Mouse (Mus musculus) MEL (cell line): ENCODE measurements at regions not wholly inside any gene's neighbourhood (a gene's known extent, or its start where the extent isn't known, plus 50 kb on each side); places are given as distances from the start of the nearest gene placed in this dataset.

Source experiments
- CTCF ChIP-seq, 3 experiments: IDR thresholded peaks in 2 of 3; conservative IDR thresholded peaks in 1 of 3; 2 replicates each; pipeline ENCODE4 v1.5.1; 2011 to 2012; ENCODE audit warnings: low read length in 3 of 3, low read depth in 2 of 3, mild to moderate bottlenecking in 2 of 3, improper control_type of control experiment in 1 of 3, inconsistent platforms in 1 of 3, mixed read lengths in 1 of 3, moderate library complexity in 1 of 3; ENCODE audit not compliant: control insufficient read depth in 1 of 3, insufficient read depth in 1 of 3, poor library complexity in 1 of 3, severe bottlenecking in 1 of 3
- EP300 ChIP-seq, 2 experiments: IDR thresholded peaks; 2 replicates each; pipeline ENCODE4 v1.6.1; 2011; ENCODE audit warnings: improper control_type of control experiment in 2 of 2, low read length in 2 of 2, low read depth in 1 of 2, mild to moderate bottlenecking in 1 of 2
- GATA1 ChIP-seq: IDR thresholded peaks from 2 replicates; pipeline ENCODE4 v1.6.1; 2011; ENCODE audit warnings: low read depth, low read length, improper control_type of control experiment
- MXI1 ChIP-seq: IDR thresholded peaks from 2 replicates; pipeline ENCODE4 v1.6.1; 2011; ENCODE audit warnings: mild to moderate bottlenecking, low read depth, low read length, improper control_type of control experiment

- TF ChIP-seq EP300 (IDR thresholded peaks at IDR 0.05; ENCODE audit: low read depth in 1 of 2, low read length in 2 of 2): no peak
- TF ChIP-seq CTCF (IDR thresholded peaks at IDR 0.05 in 2 of 3, conservative IDR thresholded peaks at IDR 0.05 in 1 of 3; ENCODE audit: control insufficient read depth in 1 of 3, insufficient read depth in 1 of 3, low read depth in 2 of 3, low read length in 3 of 3, poor library complexity in 1 of 3, severe bottlenecking in 1 of 3): no peak
- no peak for TF ChIP-seq MXI1
- no peak for TF ChIP-seq GATA1
Observed at GRCm38 (mm10) chr6:140261813-140262212, 162.0 kb upstream of the Plekha5 start.
